Mouse (Mus musculus) embryo, embryonic 11.5 days (tissue): ENCODE data around the gene Trim8.

Experiments used
- DNase-seq: peaks from one replicate; pipeline ENCODE4 v3.0.0-alpha.2; 2012; ENCODE audit warnings: low read depth, low spot score

Gene Trim8

DNA sequence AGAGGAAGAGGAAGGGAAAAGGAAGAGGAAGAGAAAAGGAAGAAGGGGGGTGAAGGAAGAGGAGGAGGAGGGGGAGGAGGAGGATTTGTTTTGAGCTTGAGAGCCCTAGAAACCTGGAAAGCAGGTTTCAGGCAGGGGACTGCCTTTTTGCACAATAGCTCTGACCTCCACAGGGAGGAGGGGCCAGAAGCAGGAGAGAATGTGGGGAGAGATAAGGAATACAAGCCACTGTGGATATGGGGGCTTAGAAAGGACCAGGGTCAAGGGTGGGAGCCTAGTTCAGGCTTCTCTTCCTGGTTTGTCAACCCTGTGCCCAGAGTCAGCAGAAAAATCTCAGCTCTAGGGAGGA is 21.6 kb downstream of the Trim8 start:
- no peak for DNase-seq

GRCm38 (mm10) chr19:46523480-46524151 is 22.1 kb downstream of the Trim8 start:
- DNase-seq, result no peak

- no peak for DNase-seq
These were observed 22.6 kb downstream of the Trim8 start for GRCm38 (mm10) chr19:46524152-46524544.

DNA sequence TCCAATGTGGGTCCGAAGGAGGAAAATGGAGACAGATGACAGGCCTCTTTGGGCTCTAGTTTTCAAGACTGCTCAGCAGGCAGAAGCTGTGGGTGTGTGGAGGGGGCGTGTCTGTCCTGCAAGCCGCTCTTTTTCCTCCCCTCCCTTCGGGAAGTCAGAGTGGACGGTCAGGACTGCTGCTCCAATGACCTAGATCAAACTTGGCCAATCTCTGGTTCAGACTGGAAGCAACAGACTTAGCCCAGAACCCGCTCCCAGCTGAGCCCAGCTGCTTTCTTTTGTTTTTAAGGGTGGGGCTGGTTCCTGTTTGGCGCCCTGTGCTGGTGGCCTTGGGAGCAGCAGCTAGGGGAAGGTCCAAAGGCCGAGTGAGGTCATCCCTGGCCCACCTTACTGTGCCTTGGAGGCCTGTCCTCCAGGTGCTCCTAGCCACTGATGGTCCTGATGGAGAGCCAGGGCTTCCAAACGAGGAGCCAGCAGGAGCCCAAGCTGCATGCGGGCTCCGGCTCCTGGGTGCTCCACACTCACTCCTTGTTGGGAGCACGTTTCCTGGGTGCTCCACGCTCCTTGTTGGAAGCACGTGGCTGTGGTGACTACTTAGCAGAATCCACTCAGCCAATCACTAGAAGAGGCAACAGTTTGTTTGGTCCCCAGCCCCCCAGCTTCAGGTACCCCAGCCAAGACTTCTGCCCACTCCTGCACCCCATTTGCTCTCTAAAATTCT is 23.3 kb downstream of the Trim8 start:
- DNase-seq, result no peak

GRCm38 (mm10) chr19:46525691-46526631 is 24.5 kb downstream of the Trim8 start:
- DNase-seq, result no peak

DNA sequence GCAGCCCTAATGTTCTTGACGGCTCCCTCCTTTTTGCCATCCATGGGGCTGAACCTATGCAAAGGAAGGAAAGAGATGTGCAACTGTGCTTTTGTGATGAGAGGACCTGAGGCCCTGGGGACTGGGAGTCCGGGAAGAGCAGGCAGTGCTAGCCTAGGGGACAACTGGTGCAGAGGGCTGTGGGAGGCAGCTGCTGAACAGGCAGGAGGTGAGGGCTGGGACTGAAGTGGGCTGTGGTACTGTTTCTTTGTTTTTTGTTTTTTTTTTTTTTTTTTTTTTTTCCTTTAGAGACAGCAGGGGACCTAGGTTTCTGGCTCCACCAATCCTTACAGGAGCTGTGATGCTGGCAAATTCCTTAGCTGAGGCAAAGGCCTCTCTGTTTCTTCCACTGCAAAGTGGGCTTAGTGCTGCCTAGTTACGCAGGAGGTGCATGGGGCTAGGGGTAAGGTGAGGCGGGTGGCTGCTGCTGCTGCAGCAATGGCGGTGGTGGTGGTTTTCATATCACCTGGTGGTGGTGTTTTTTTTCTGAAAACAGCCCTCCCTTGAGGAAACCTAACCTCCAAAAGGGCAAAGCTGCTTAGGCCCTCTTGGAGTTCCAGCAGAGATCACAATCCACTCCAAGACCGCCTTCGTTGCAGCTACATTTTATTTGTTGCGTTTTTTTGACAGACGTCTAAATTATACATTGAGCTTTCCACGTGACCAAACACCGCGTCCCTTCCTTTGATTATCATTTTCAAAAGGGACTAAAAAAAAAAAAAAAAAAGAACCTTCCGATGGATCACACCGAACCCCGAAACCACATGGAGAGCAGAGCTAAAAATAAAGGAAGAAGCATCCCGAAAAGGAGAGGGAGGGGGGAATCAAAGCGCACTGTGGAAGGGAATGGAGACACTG is 26.4 kb downstream of the Trim8 start:
- DNase-seq, result no peak

GRCm38 (mm10) chr19:46528529-46529213 is 27.2 kb downstream of the Trim8 start:
- no peak for DNase-seq

- no peak for DNase-seq
These were observed 28.3 kb downstream of the Trim8 start for GRCm38 (mm10) chr19:46529601-46530448.

DNA sequence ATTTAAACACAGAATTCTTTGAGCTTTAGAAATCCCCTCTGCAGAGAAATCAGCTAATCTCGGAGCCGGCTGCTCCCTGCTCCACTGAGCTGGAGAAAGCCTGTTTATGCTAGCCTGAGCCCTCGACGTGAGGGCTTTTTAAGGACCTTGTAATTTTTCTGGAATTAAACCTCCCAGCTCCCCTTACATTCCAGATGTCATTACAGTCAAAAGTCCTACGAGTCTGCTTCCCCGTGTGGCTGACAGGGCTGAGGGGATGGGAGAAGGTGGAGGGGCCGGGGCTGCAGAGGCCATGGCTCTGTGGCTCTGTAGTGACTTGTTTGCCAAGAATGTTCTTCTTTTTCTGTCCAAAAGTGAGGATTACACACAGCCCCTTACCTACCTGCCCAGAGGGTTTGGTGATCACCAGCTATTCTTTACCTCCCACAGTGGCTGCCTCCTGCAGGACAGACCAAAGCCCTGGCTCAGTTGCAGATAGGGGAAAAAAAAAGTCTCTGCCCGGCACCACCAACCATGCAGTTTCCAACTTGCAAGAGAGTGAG is 29.0 kb downstream of the Trim8 start:
- no peak for DNase-seq

- DNase-seq, result no peak
These were observed 29.8 kb downstream of the Trim8 start for GRCm38 (mm10) chr19:46531071-46532030.

GRCm38 (mm10) chr19:46532031-46532688 is 30.7 kb downstream of the Trim8 start:
- no peak for DNase-seq

GRCm38 (mm10) chr19:46533066-46533465 is 31.6 kb downstream of the Trim8 start:
- DNase-seq, result no peak

- DNase-seq, result no peak
These were observed 32.0 kb downstream of the Trim8 start for GRCm38 (mm10) chr19:46533525-46533924.

- no peak for DNase-seq
These were observed 33.1 kb downstream of the Trim8 start for GRCm38 (mm10) chr19:46534542-46535098.

DNA sequence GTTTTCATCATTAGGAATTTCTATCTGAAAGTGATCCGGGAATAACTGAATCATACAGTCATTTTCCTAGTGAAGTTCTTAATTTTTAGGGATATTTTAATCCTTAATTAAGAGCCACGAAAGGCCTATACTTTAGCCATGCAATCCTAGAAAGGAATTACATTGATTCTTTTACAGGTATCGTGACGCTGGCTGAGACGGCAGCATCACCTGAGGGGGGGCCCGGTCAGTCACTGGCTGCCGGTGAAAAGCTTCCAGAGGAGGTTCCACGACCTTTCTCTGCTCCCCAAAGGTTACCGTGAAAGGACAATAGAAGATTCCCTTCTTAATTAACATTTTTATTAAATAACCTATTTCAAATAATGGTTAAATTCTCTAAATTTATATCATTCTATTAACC is 35.9 kb downstream of the Trim8 start:
- no peak for DNase-seq

DNA sequence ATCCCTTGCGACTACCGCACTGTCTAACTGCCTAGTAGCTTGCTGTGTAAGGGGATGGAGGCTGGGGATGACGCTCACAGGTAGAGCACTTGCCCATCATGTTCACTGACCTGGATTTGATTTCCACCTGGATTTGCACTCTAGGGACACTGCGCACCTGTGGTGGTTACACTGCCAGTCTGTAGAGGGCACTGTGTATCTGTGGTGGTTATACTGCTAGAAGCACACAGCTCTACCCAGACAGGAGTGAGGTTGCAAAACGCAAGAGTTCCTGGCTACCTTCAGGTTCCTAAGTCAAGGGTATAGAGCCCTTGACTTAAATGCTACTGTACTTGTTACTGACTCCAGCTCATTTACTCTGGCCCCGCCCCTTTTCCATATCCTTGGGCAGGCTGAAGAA is 36.7 kb downstream of the Trim8 start:
- DNase-seq, result no peak

GRCm38 (mm10) chr19:46542750-46543149 is 41.2 kb downstream of the Trim8 start:
- DNase-seq, result no peak
